Mouse (Mus musculus) heart, postnatal 0 days (tissue): Measurements from ENCODE around the gene Ldb1. TPM values are rescaled to one million over a fixed set of nuclear protein-coding genes. Genes with fewer than 3 reads are reported as not detected.

Experiments
- ATAC-seq: fragments of 200-750 bp; cut with Nextera tagmentation; 2 replicates; pipeline ENCODE4 v1.8.0; 2017; ENCODE audit warnings: low read depth, moderate number of reproducible peaks, moderate library complexity; ENCODE audit not compliant: insufficient read depth
- DNase-seq: peaks from one replicate; pipeline ENCODE4 v3.0.0-alpha.2; 2016; ENCODE audit warnings: low spot score
- H3K27ac ChIP-seq: fragments of 300-500 bp; sonication (generic); 2 replicates; pipeline ENCODE4 v1.5.1; 2014; ENCODE audit warnings: low read depth, mild to moderate bottlenecking
- H3K27me3 ChIP-seq: fragments of 300-500 bp; sonication (generic); 2 replicates; pipeline ENCODE4 v1.6.1; 2014; ENCODE audit warnings: low read length, mixed read lengths; ENCODE audit not compliant: control insufficient read depth, insufficient read depth
- H3K36me3 ChIP-seq: fragments of 300-500 bp; sonication (generic); replicated peaks from 2 replicates; pipeline ENCODE4 v1.6.1; 2014; ENCODE audit warnings: low read length, mixed read lengths; ENCODE audit not compliant: control insufficient read depth, insufficient read depth
- H3K4me1 ChIP-seq: fragments of 300-500 bp; sonication (generic); 2 replicates; pipeline ENCODE4 v1.6.1; 2014; ENCODE audit warnings: antibody characterized with exemption; ENCODE audit not compliant: control insufficient read depth, insufficient read depth
- H3K4me2 ChIP-seq: fragments of 300-500 bp; sonication (generic); 2 replicates; pipeline ENCODE4 v1.6.1; 2014; ENCODE audit warnings: low read depth, mild to moderate bottlenecking, low read length, moderate library complexity
- H3K4me3 ChIP-seq: fragments of 300-500 bp; sonication (generic); 2 replicates; pipeline ENCODE4 v1.5.1; 2014; ENCODE audit warnings: low read depth, low read length
- H3K9ac ChIP-seq: fragments of 300-500 bp; sonication (generic); replicated peaks from 2 replicates; pipeline ENCODE4 v1.6.1; 2014; ENCODE audit warnings: low read depth, low read length, mixed read lengths
- H3K9me3 ChIP-seq: fragments of 300-500 bp; sonication (generic); replicated peaks from 2 replicates; pipeline ENCODE4 v1.6.1; 2016; ENCODE audit warnings: low read length; ENCODE audit not compliant: control insufficient read depth
- CTCF ChIP-seq: IDR thresholded peaks from 2 replicates; pipeline ENCODE4 v1.5.1; 2016; ENCODE audit warnings: antibody characterized with exemption, control low read depth, low read depth
- EP300 ChIP-seq: IDR thresholded peaks from 2 replicates; pipeline ENCODE4 v1.6.1; 2016; ENCODE audit warnings: antibody characterized with exemption, low read depth
- WGBS: fragments of 180-500 bp; shearing (Covaris S2); extraction: QIAGEN DNeasy Blood & Tissue Kit; methylation state at CpG from one replicate; pipeline ENCODE4 v1.1.7; 2014; 5-methylcytosine and 5-hydroxymethylcytosine counted together
- polyA plus RNA-seq: library from polyadenylated mRNA; unstranded; fragments of >200 nt; fragmentation: Nextera tagmentation; extraction: Ambion mirVana; gene quantifications from 2 replicates; pipeline ENCODE4 v1.2.1, GENCODE M21; 2015
- total RNA-seq: library from RNA; depleted of rRNA; stranded (reverse); fragments of >200 nt; gene quantifications from 2 replicates; pipeline ENCODE4 v1.2.3, GENCODE M21; 2014; ENCODE audit warnings: low replicate concordance

The Ldb1 gene
- total and polyA plus RNA-seq, 2 experiments from 2014 or later: 59.3 to 79.3 TPM

GRCm38 (mm10) chr19:46045696-46046311 lies 790 bp upstream of the Ldb1 start:
- TF ChIP-seq EP300 (no peak; the same call in 1 of the 2 replicates), CTCF (0 out of 2 replicates have a peak, but pooled peaks have one; percentile 2)
- H3K27me3 ChIP-seq: no peaks in the 10 kb centered on the region
- peak; percentile 18 for ATAC-seq
- H3K9me3 ChIP-seq: no peaks in the 10 kb centered on the region
- peak overlapping the region; percentile 96 for H3K4me2 ChIP-seq
- peak overlapping the region; percentile 98 for H3K4me3 ChIP-seq
- H3K27ac ChIP-seq: peak overlapping the region; percentile 99
- 3% methylated on average over 7 of the region's 7 CpGs for WGBS
- H3K4me1 ChIP-seq: peaks cover 38% of the 10 kb centered on the region
- peak; percentile 87 for DNase-seq
- no peaks in the 10 kb centered on the region for H3K36me3 ChIP-seq
- peak overlapping the region; percentile 98 for H3K9ac ChIP-seq

GRCm38 (mm10) chr19:46044271-46044992 lies 582 bp downstream of the Ldb1 start, which contains the start of gene Pprc1:
Pprc1 (plus strand) TSS chr19:46044886.
- no peak for ATAC-seq
- H3K27ac ChIP-seq: peak within 1 kb of the TSS; percentile 99
- peak within 1 kb of the TSS; percentile 98 for H3K4me3 ChIP-seq
- H3K36me3 ChIP-seq: no peaks in the 10 kb centered on the region
- TF ChIP-seq EP300: no peak
- peaks cover 49% of the 10 kb centered on the region for H3K4me1 ChIP-seq
- H3K4me2 ChIP-seq: peak within 1 kb of the TSS; percentile 96
- H3K27me3 ChIP-seq: no peaks in the 10 kb centered on the region
- peak within 1 kb of the TSS; percentile 98 for H3K9ac ChIP-seq
- no peaks in the 10 kb centered on the region for H3K9me3 ChIP-seq
- DNase-seq: peak; percentile 70
- WGBS: 0% methylated on average over 20 of the region's 34 CpGs

- Histone ChIP-seq H3K9me3 (no peaks in the 10 kb centered on the region), H3K36me3 (no peaks in the 10 kb centered on the region), H3K27me3 (no peaks in the 10 kb centered on the region), H3K4me2 (peak overlapping the region; percentile 96), H3K9ac (peak overlapping the region; percentile 98; the same call in 1 of the 2 replicates), H3K4me3 (peak overlapping the region; percentile 98), H3K4me1 (peaks cover 54% of the 10 kb centered on the region), H3K27ac (peak overlapping the region; percentile 99)
- no peak for DNase-seq
- 48% methylated on average over 7 of the region's 7 CpGs for WGBS
- no peak for TF ChIP-seq CTCF
- ATAC-seq: no peak
These were observed 1.6 kb downstream of the Ldb1 start for GRCm38 (mm10) chr19:46043380-46043779.

GRCm38 (mm10) chr19:46042476-46043011 lies 2.5 kb downstream of the Ldb1 start:
- Histone ChIP-seq H3K27me3 (no peaks in the 10 kb centered on the region), H3K9me3 (no peaks in the 10 kb centered on the region), H3K9ac (peak overlapping the region; percentile 54; the same call in 1 of the 2 replicates), H3K36me3 (no peaks in the 10 kb centered on the region), H3K27ac (peak overlapping the region; percentile 99), H3K4me2 (peak overlapping the region; percentile 96), H3K4me1 (peaks cover 63% of the 10 kb centered on the region), H3K4me3 (peak overlapping the region; percentile 98)
- DNase-seq (no peak), ATAC-seq (no peak)
- no peak for TF ChIP-seq CTCF
- TF ChIP-seq EP300: no peak
- 6% methylated on average over 6 of the region's 6 CpGs for whole genome bisulfite sequencing

GRCm38 (mm10) chr19:46041933-46042475 lies 3.0 kb downstream of the Ldb1 start:
- H3K4me3 ChIP-seq: peak overlapping the region; percentile 98
- no peaks in the 10 kb centered on the region for H3K27me3 ChIP-seq
- H3K4me1 ChIP-seq: peaks cover 68% of the 10 kb centered on the region
- ATAC-seq: peak; percentile 49
- H3K4me2 ChIP-seq: peak overlapping the region; percentile 96
- H3K36me3 ChIP-seq: no peaks in the 10 kb centered on the region
- no peak for TF ChIP-seq EP300
- TF ChIP-seq CTCF: no peak
- peak overlapping the region; percentile 54 for H3K9ac ChIP-seq
- peak overlapping the region; percentile 99 for H3K27ac ChIP-seq
- H3K9me3 ChIP-seq: no peaks in the 10 kb centered on the region
- 3% methylated on average over 13 of the region's 14 CpGs for WGBS
- peak; percentile 91 for DNase-seq
